Mouse (Mus musculus) lung, embryonic 14.5 days (tissue): ENCODE data around the gene Arxes1. TPM values are rescaled to one million over a fixed set of nuclear protein-coding genes. Genes with fewer than 3 reads are reported as not detected.
"Not testable (repeated sequence)": the region's sequence is repeated elsewhere in the genome, so short reads cannot be mapped to it uniquely, and the experiment has no call there.

Experiments used
- ATAC-seq: fragments of 200-750 bp; cut with Nextera tagmentation; 2 replicates; pipeline ENCODE4 v1.8.0; 2017; ENCODE audit warnings: mild to moderate bottlenecking, moderate TSS enrichment, moderate library complexity; ENCODE audit not compliant: insufficient read depth
- DNase-seq: peaks from one replicate; pipeline ENCODE4 v3.0.0-alpha.2; 2015
- H3K27ac ChIP-seq: fragments of 300-500 bp; sonication (generic); 2 replicates; pipeline ENCODE4 v1.5.1; 2014; ENCODE audit warnings: low read depth, mild to moderate bottlenecking, moderate library complexity
- H3K27me3 ChIP-seq: fragments of 300-500 bp; sonication (generic); 2 replicates; pipeline ENCODE4 v1.6.1; 2014; ENCODE audit warnings: low read length, control low read depth; ENCODE audit not compliant: insufficient read depth
- H3K36me3 ChIP-seq: fragments of 300-500 bp; sonication (generic); 2 replicates; pipeline ENCODE4 v1.6.1; 2014; ENCODE audit warnings: control low read depth; ENCODE audit not compliant: insufficient read depth
- H3K4me1 ChIP-seq: fragments of 300-500 bp; sonication (generic); 2 replicates; pipeline ENCODE4 v1.6.1; 2014; ENCODE audit warnings: antibody characterized with exemption, control low read depth; ENCODE audit not compliant: insufficient read depth
- H3K4me2 ChIP-seq: fragments of 300-500 bp; sonication (generic); 2 replicates; pipeline ENCODE4 v1.6.1; 2014; ENCODE audit warnings: mild to moderate bottlenecking
- H3K4me3 ChIP-seq: fragments of 300-500 bp; sonication (generic); 2 replicates; pipeline ENCODE4 v1.5.1; 2014; ENCODE audit warnings: low read depth, low read length
- H3K9ac ChIP-seq: fragments of 300-500 bp; sonication (generic); 2 replicates; pipeline ENCODE4 v1.6.1; 2014
- H3K9me3 ChIP-seq: fragments of 300-500 bp; sonication (generic); 2 replicates; pipeline ENCODE4 v1.6.1; 2016; ENCODE audit warnings: low read depth, low read length, control low read depth
- CTCF ChIP-seq: IDR thresholded peaks from 2 replicates; pipeline ENCODE4 v1.5.1; 2016; ENCODE audit warnings: antibody characterized with exemption, low read depth
- WGBS: fragments of 180-500 bp; shearing (Covaris S2); extraction: QIAGEN DNeasy Blood & Tissue Kit; methylation state at CpG from one replicate; pipeline ENCODE4 v1.1.7; 2014; 5-methylcytosine and 5-hydroxymethylcytosine counted together
- polyA plus RNA-seq: library from polyadenylated mRNA; unstranded; fragments of >200 nt; fragmentation: Nextera tagmentation; extraction: Ambion mirVana; gene quantifications from 2 replicates; pipeline ENCODE4 v1.2.1, GENCODE M21; 2014

Gene Arxes1
- polyA plus RNA-seq, 1 experiment from 2014 or later: 32.9 TPM

DNA sequence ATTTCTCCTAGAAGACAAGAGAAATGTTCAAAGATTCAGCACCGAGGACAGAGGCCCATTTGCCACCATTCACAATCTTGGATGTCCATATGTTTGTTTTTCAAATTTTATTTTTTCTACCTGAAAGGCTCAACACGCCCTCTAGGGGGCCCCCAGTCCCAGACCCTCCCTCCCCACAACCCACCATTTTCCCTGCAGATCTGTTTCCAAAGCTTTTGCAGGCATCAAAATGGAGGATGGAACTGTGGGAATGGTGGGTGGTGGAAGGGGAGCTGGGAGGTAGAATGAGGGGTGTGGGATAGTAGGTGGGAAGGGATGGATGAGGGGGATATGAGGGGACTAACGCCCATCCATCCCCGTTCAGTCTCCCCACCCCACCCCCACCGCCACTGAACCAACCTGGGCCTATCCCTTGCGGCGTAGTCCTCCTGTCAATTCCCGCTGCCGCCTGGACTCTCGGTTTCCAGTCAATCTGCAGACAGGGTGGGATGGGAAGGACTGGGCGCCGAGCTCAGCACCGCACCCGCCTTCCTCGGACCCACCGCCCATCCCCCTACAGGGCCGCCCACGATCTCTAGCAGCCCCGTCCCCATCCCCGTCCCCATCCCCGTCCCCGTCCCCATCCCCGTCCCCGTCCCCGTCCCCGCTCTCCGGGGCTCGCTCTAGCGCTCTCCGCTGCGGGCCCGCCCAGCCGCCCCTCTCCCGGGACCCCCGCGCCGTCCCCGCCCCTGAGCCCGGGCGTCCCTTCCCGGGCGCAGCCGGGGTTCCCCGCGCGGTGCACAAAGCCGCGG, 34.2 kb downstream of the Arxes1 start:
- Histone ChIP-seq H3K4me2 (peak overlapping the region; percentile 55), H3K4me3 (peak overlapping the region; percentile 29)
- not testable (repeated sequence) for H3K9ac ChIP-seq

DNA sequence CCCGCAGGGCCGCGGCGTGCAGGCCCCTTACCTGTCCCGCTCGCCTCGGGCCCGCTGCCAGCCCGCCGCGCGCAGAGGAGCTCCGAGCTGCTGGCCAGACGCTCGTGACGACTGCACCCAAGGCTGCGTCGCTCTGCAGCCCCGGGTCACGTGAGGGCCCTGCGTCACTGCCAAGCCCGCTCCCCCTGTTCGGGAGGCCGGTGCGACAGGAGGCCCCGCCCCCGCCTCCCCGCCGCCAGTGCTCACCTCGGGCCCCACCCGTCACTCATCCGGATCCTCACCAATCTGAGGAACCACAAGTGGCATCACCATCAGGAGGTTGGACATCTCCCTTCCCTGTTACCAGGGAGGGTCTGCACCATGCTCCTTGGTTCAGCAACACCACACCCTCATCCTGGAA, 34.9 kb downstream of the Arxes1 start, which contains the start of gene Bex2:
Bex2 (minus strand) TSS at position 217 of the 400 bp plus-strand sequence.
- ATAC-seq: peak; percentile 98
- Histone ChIP-seq H3K4me3 (peak within 1 kb of the TSS; percentile 29), H3K4me2 (peak within 1 kb of the TSS; percentile 55)
- WGBS: 60% methylated on average over 2 of the region's 32 CpGs
- DNase-seq, H3K9ac ChIP-seq, H3K36me3 ChIP-seq, H3K9me3 ChIP-seq, H3K27me3 ChIP-seq, H3K4me1 ChIP-seq, H3K27ac ChIP-seq: not testable (repeated sequence)

More for the DNA sequence above, 34.2 kb downstream of the Arxes1 start:
- H3K27me3 ChIP-seq, H3K4me1 ChIP-seq, H3K9me3 ChIP-seq, H3K27ac ChIP-seq, H3K36me3 ChIP-seq: not testable (repeated sequence)
- peak; percentile 20; the same call in 1 of the 2 replicates for TF ChIP-seq CTCF
- WGBS: 9% methylated on average over 18 of the region's 48 CpGs
- peak; percentile 72 for ATAC-seq
- peak; percentile 71 for DNase-seq

Other genes with a start within 250 kb of the Arxes1 start
- gene Bhlhb9, start 235.8 kb upstream of the Arxes1 start, polyA plus RNA-seq: 52.1 and 55.7 TPM in 2 replicates
- gene Gprasp2, start 194.3 kb upstream of the Arxes1 start, polyA plus RNA-seq: 19.6 and 22.1 TPM in 2 replicates
- 66.9 and 68.9 TPM in 2 replicates for gene Arxes2, start 39.5 kb upstream of the Arxes1 start, polyA plus RNA-seq
- 55.6 and 64.8 TPM in 2 replicates for gene Bex2, start 34.9 kb downstream of the Arxes1 start, polyA plus RNA-seq
- 0.12 TPM in 1 of 2 replicates, not detected in the other for gene Nxf3, start 51.9 kb downstream of the Arxes1 start, polyA plus RNA-seq
- 128 and 138 TPM in 2 replicates for gene Bex4, start 105.6 kb downstream of the Arxes1 start, polyA plus RNA-seq
- 193 and 206 TPM in 2 replicates for gene Tceal8, start 139.0 kb downstream of the Arxes1 start, polyA plus RNA-seq
- gene Tceal5, start 170.5 kb downstream of the Arxes1 start, polyA plus RNA-seq: 1.1 and 1.6 TPM in 2 replicates
- gene Tceal7, start 181.4 kb downstream of the Arxes1 start, polyA plus RNA-seq: 0.20 and 0.51 TPM in 2 replicates
- 82.9 and 85.9 TPM in 2 replicates for gene Bex1, start 182.1 kb downstream of the Arxes1 start, polyA plus RNA-seq
- gene Tceal9, start 211.7 kb downstream of the Arxes1 start, polyA plus RNA-seq: 592 and 639 TPM in 2 replicates
- gene Bex3, start 236.9 kb downstream of the Arxes1 start, polyA plus RNA-seq: 513 and 523 TPM in 2 replicates